Mouse (Mus musculus) kidney, postnatal 0 days (tissue): Measurements from ENCODE around the gene Vps52. TPM values are rescaled to one million over a fixed set of nuclear protein-coding genes. Genes with fewer than 3 reads are reported as not detected.

Source experiments
- ATAC-seq: fragments of 200-750 bp; cut with Nextera tagmentation; replicated peaks from 2 replicates; pipeline ENCODE4 v1.8.0; 2017; ENCODE audit warnings: low read depth, moderate number of reproducible peaks, moderate TSS enrichment, moderate library complexity; ENCODE audit not compliant: low FRiP score
- DNase-seq: peaks from one replicate; pipeline ENCODE4 v3.0.0-alpha.2; 2016; ENCODE audit warnings: low spot score
- H3K27ac ChIP-seq: fragments of 300-500 bp; sonication (generic); 2 replicates; pipeline ENCODE4 v1.5.1; 2014; ENCODE audit warnings: mild to moderate bottlenecking
- H3K27me3 ChIP-seq: fragments of 300-500 bp; sonication (generic); 2 replicates; pipeline ENCODE4 v1.6.1; 2014; ENCODE audit warnings: low read length, mixed read lengths; ENCODE audit not compliant: insufficient read depth
- H3K36me3 ChIP-seq: fragments of 300-500 bp; sonication (generic); 2 replicates; pipeline ENCODE4 v1.6.1; 2014; ENCODE audit warnings: low read length, mixed read lengths; ENCODE audit not compliant: insufficient read depth
- H3K4me1 ChIP-seq: fragments of 300-500 bp; sonication (generic); replicated peaks from 2 replicates; pipeline ENCODE4 v1.6.1; 2014; ENCODE audit warnings: antibody characterized with exemption, low read length, mixed read lengths; ENCODE audit not compliant: insufficient read depth
- H3K4me2 ChIP-seq: fragments of 300-500 bp; sonication (generic); 2 replicates; pipeline ENCODE4 v1.6.1; 2014; ENCODE audit warnings: mild to moderate bottlenecking, low read length, moderate library complexity, mixed read lengths
- H3K4me3 ChIP-seq: fragments of 300-500 bp; sonication (generic); replicated peaks from 2 replicates; pipeline ENCODE4 v1.5.1; 2014; ENCODE audit warnings: low read depth, low read length
- H3K9ac ChIP-seq: fragments of 300-500 bp; sonication (generic); 2 replicates; pipeline ENCODE4 v1.6.1; 2014; ENCODE audit warnings: low read depth, low read length
- H3K9me3 ChIP-seq: fragments of 300-500 bp; sonication (generic); replicated peaks from 2 replicates; pipeline ENCODE4 v1.6.1; 2016; ENCODE audit warnings: low read length, inconsistent platforms, mixed read lengths
- CTCF ChIP-seq: IDR thresholded peaks from 2 replicates; pipeline ENCODE4 v1.5.1; 2016; ENCODE audit warnings: antibody characterized with exemption, low read depth, mild to moderate bottlenecking, moderate library complexity
- whole genome bisulfite sequencing: fragments of 180-500 bp; shearing (Covaris S2); extraction: QIAGEN DNeasy Blood & Tissue Kit; methylation state at CpG from one replicate; pipeline ENCODE4 v1.1.7; 2014; 5-methylcytosine and 5-hydroxymethylcytosine counted together
- polyA plus RNA-seq: library from polyadenylated mRNA; unstranded; fragments of >200 nt; fragmentation: Nextera tagmentation; extraction: Ambion mirVana; gene quantifications from 2 replicates; pipeline ENCODE4 v1.2.1, GENCODE M21; 2015

Vps52 gene
- polyA plus RNA-seq, 1 experiment from 2014 or later, result 37.7 TPM

DNA sequence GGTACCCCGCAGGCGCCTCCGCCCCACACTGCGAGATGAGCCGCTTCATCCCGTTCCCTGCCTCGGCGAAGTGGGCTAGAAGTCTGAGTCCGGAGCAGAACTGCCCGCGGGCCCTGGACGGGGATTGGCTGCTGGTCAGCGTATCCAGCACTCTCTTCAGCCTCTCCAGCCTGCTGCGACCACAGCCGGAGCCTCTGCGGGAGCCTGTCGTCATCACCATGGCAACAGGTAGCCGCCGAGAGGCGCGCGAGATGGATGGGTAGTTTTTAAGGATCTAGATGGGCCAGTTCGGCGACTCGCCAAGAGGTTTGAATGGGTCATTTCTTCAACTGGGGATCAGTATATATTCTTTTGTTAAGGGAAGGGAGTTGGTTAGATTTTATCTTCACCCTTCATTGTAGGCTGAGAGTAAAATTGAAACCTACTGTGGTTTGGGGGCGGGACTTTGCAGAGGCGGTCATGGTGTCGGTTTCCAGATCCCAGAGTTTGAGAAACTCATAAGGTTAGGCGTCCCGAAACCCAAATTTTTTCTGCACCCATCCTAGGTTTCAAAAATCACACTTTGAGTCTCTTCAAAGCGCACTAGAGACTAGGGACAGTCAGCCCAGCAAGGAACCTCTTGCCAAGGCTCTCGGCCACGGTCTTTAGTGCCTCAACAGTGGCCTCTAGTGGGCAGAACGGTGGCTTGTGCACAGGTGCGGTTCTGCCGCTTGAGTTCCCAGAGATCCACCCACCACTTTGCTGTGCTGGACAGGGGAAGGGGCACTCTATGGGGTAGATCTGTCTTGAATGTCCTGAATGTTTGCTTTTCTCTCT is 35.1 kb upstream of the Vps52 start:
- peak; percentile 88 for TF ChIP-seq CTCF
- peak overlapping the region; percentile 90 for H3K27ac ChIP-seq
- peak overlapping the region; percentile 71 for H3K9ac ChIP-seq
- peaks cover 6% of the 10 kb centered on the region for H3K4me1 ChIP-seq
- WGBS, result under 1% methylated on average over 36 of the region's 36 CpGs
- DNase-seq (peak; percentile 90), ATAC-seq (peak; percentile 53)
- peak overlapping the region; percentile 95 for H3K4me2 ChIP-seq
- H3K36me3 ChIP-seq, result 0 out of 2 replicates have a peak, but pooled peaks cover 4% of the 10 kb centered on the region
- H3K9me3 ChIP-seq, result no peaks in the 10 kb centered on the region
- H3K4me3 ChIP-seq, result peak overlapping the region; percentile 72
- no peaks in the 10 kb centered on the region for H3K27me3 ChIP-seq

DNA sequence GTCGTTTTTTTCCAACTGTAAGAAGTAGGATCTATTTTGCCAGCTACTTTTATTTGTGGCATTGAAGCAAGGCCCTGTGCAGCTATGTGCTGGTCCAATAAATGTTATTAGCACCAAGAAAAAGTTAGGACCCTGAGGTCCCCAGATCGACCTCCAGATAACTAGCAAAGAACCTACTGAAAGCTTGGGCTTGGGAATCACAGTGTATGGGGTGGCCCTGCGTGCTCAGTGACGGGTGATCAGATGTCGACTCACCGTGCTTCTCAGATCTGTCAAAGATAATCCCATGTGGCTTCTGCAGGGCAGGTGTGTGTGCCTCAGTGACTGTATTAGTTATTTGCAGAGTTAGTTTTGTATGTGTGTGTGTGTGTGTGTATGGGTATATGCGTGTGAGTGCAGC is 34.3 kb upstream of the Vps52 start:
- TF ChIP-seq CTCF, result no peak
- H3K4me2 ChIP-seq, result no peak overlapping the region
- WGBS, result 91% methylated on average over 7 of the region's 7 CpGs

DNA sequence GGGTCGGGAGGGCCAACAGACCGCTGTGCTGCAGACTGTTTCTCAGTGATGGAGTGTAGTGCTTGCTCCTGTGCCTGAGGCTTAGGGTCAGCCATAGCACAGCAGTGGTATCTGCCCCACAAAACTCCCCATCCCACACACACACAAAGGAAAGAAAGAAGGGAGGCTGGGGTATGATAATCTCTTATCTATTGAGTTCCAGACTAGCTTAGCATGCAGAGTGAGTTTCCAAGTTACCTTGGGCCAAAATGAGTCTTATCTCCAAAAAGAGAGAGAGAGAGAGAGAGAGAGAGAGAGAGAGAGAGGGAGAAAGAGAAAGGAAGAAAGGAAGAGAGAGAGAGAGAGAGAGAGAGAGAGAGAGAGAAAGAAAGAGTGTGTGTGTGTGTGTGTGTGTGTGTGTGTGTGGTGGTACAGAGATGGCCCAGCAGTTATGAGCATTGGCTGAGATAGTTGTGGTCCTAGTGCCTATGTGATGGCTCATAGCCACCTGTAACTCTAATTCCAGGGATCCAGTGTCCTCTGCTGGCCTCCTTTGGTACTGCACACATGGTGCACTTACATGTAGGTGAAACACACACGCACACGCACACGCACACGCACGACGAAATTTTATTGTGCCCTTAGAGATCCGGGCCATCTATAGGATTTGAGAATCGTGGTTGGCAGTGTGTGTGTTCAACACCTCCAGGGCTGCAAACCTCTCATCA is 30.9 kb upstream of the Vps52 start:
- 0 out of 2 replicates have a peak, but pooled peaks cover 8% of the 10 kb centered on the region for H3K36me3 ChIP-seq
- no peaks in the 10 kb centered on the region for H3K9me3 ChIP-seq
- 89% methylated on average over 10 of the region's 10 CpGs for WGBS
- no peaks in the 10 kb centered on the region for H3K27me3 ChIP-seq
- no peak overlapping the region for H3K27ac ChIP-seq
- peak; percentile 55; the same call in 1 of the 2 replicates for TF ChIP-seq CTCF
- ATAC-seq (no peak), DNase-seq (no peak)
- H3K4me1 ChIP-seq, result no peaks in the 10 kb centered on the region
- H3K9ac ChIP-seq, result no peak overlapping the region
- H3K4me2 ChIP-seq, result no peak overlapping the region
- H3K4me3 ChIP-seq, result no peak overlapping the region

More for the DNA sequence above, 34.3 kb upstream of the Vps52 start:
- no peaks in the 10 kb centered on the region for H3K9me3 ChIP-seq
- H3K9ac ChIP-seq, result no peak overlapping the region
- DNase-seq, result no peak
- no peak for ATAC-seq
- H3K4me3 ChIP-seq, result no peak overlapping the region
- 0 out of 2 replicates have a peak, but pooled peaks cover 4% of the 10 kb centered on the region for H3K36me3 ChIP-seq
- H3K27ac ChIP-seq, result no peak overlapping the region
- no peaks in the 10 kb centered on the region for H3K27me3 ChIP-seq
- peaks cover 6% of the 10 kb centered on the region for H3K4me1 ChIP-seq

DNA sequence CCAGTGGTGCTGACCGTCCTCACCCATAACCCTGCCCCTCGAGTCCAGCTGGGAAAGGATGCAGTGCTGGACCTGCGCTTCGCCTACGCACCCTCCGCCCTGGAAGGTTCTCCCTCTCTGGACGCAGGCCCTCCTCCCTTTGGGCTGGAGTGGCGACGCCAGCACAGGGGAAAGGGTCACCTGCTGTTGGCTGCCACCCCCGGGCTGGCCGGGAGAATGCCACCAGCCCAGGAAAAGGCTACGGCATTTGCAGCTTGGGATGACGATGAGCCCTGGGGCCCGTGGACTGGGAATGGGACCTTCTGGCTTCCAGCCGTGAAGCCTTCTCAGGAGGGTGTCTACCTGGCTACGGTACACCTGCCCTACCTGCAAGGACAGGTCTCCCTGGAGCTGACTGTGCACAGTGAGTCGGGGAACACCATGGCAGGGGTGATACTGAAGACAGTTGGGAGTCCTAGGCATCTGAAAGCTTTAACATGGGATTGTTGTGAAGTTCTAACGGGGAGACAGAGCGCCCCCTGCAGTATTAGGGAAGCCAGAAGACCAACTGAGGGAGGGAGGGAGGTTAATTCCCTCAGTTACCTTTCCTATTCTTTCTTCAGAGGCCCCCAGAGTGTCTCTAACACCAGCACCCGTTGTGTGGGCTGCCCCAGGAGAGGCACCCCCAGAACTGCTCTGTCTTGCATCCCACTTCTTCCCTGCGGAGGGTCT is 30.1 kb upstream of the Vps52 start:
- H3K27me3 ChIP-seq, result no peaks in the 10 kb centered on the region
- DNase-seq, result no peak
- 0 out of 2 replicates have a peak, but pooled peaks cover 8% of the 10 kb centered on the region for H3K36me3 ChIP-seq
- TF ChIP-seq CTCF, result peak; percentile 17; the same call in 1 of the 2 replicates
- H3K9me3 ChIP-seq, result no peaks in the 10 kb centered on the region
- H3K9ac ChIP-seq, result no peak overlapping the region
- no peak overlapping the region for H3K4me2 ChIP-seq
- no peak overlapping the region for H3K27ac ChIP-seq
- no peak for ATAC-seq
- no peak overlapping the region for H3K4me3 ChIP-seq
- WGBS, result 86% methylated on average over 21 of the region's 21 CpGs
- H3K4me1 ChIP-seq, result 0 out of 2 replicates have a peak, but pooled peaks cover 3% of the 10 kb centered on the region

DNA sequence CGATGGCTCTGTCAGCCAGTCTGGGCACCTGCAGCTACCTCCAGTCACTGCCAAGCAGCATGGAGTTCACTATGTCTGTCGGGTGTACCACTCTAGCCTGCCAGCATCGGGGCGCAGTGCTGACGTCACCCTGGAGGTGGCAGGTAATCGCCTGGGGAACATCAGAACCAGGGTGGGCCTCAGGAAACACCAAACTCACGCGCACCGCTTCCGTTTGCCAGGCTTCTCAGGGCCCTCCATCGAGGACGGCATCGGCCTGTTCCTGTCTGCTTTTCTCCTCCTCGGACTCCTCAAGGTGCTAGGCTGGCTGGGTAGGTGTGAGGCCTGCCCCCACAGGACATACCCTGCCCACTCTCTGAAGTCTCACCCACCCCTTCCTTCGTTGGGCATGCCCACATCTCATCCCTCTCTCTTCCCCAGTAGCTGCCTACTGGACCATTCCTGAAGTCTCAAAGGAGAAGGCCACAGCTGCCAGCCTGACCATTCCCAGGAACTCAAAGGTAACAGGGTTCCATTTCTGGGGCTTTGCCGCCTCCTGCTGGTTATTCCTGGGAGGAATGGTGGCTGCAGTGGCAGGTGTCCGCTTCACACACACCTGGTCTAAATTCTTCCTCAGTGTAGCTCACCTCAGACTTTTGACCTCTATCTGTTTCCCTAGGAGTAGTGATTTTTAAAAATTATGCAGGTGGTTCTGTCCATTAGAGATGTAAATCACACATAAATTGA is 29.2 kb upstream of the Vps52 start:
- TF ChIP-seq CTCF, result peak; percentile 59

More for the DNA sequence above, 29.2 kb upstream of the Vps52 start:
- DNase-seq, result peak; percentile 24
- no peak for ATAC-seq
- no peaks in the 10 kb centered on the region for H3K27me3 ChIP-seq
- H3K36me3 ChIP-seq, result 0 out of 2 replicates have a peak, but pooled peaks cover 8% of the 10 kb centered on the region
- H3K4me3 ChIP-seq, result no peak overlapping the region
- H3K4me2 ChIP-seq, result no peak overlapping the region
- no peak overlapping the region for H3K9ac ChIP-seq
- H3K27ac ChIP-seq, result no peak overlapping the region
- H3K9me3 ChIP-seq, result no peaks in the 10 kb centered on the region
- WGBS, result 84% methylated on average over 17 of the region's 17 CpGs
- H3K4me1 ChIP-seq, result peaks cover 3% of the 10 kb centered on the region; the same call in 1 of the 2 replicates
